Mouse (Mus musculus) G1E (cell line): ENCODE data around the gene Bag5.

Source experiments
- GATA1 ChIP-seq: IDR thresholded peaks from 2 replicates; pipeline ENCODE4 v1.6.1; 2012; ENCODE audit warnings: borderline replicate concordance, low read length, inconsistent platforms, mixed read lengths
- TAL1 ChIP-seq: conservative IDR thresholded peaks from 2 replicates; pipeline ENCODE4 v1.6.1; 2012; ENCODE audit warnings: low read depth, low read length, inconsistent platforms, mixed read lengths

DNA sequence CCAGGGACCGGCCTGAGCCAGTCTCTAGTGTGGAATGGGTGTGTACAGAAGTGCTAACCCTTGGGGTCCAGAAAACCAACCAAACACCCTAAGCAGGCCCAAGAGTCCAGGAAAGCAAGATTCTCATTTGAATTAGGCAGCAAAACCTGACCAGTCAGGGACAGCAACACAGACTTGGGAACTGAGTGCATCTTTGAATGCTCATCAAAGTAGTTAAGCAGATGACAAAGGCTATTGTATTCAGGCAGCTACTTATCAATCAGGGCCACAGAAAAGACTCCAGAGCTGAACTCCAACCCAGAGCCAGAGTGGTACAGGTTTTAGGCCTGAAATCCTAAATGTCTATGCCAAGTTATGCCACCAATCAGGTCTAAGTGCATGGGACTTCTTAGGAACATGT, 52.4 kb downstream of the Bag5 start:
- no peak for TF ChIP-seq GATA1
- no peak for TF ChIP-seq TAL1
